Mouse (Mus musculus): Measurements from ENCODE around the gene Psma3.
A peak's percentile ranks its signal among the peaks of the same experiment; 100 is the strongest.
"Not testable (repeated sequence)": the region's sequence is repeated elsewhere in the genome, so short reads cannot be mapped to it uniquely, and the experiment has no call there.

Psma3 gene

GRCm38 (mm10) chr12:71003760-71004426 lies 29.5 kb downstream of the Psma3 start:
- no peak for DNase-seq

GRCm38 (mm10) chr12:71006141-71006540 lies 31.7 kb downstream of the Psma3 start:
- DNase-seq, result no peak

GRCm38 (mm10) chr12:71006901-71007300 lies 32.5 kb downstream of the Psma3 start:
- DNase-seq, result no peak

GRCm38 (mm10) chr12:71009769-71010168 lies 35.3 kb downstream of the Psma3 start:
- DNase-seq, result no peak

GRCm38 (mm10) chr12:71014845-71015362 lies 40.5 kb downstream of the Psma3 start:
- peak; percentile 86 for DNase-seq

- peak; percentile 96 for DNase-seq
These were observed 41.2 kb downstream of the Psma3 start, which contains the start of gene Arid4a for GRCm38 (mm10) chr12:71015363-71016210. TSS of gene Arid4a (plus strand) at chr12:71015990.

- DNase-seq, result no peak
These were observed 41.7 kb downstream of the Psma3 start for GRCm38 (mm10) chr12:71016211-71016502.

- DNase-seq, result peak; percentile 72
These were observed 42.3 kb downstream of the Psma3 start for GRCm38 (mm10) chr12:71016503-71017241.

- no peak for DNase-seq
These were observed 42.8 kb downstream of the Psma3 start for GRCm38 (mm10) chr12:71017242-71017571.

- DNase-seq, result no peak
These were observed 43.4 kb downstream of the Psma3 start for GRCm38 (mm10) chr12:71017827-71018226.

- DNase-seq, result no peak
These were observed 44.8 kb downstream of the Psma3 start for GRCm38 (mm10) chr12:71019211-71019610.

GRCm38 (mm10) chr12:71024411-71024810 lies 50.0 kb downstream of the Psma3 start:
- DNase-seq, result no peak

GRCm38 (mm10) chr12:71028265-71028664 lies 53.8 kb downstream of the Psma3 start:
- not testable (repeated sequence) for DNase-seq

- DNase-seq, result no peak
These were observed 55.8 kb downstream of the Psma3 start for GRCm38 (mm10) chr12:71030260-71030659.

- DNase-seq, result no peak
These were observed 56.3 kb downstream of the Psma3 start for GRCm38 (mm10) chr12:71030722-71031121.

GRCm38 (mm10) chr12:71035826-71036225 lies 61.4 kb downstream of the Psma3 start:
- no peak for DNase-seq

GRCm38 (mm10) chr12:71036729-71037404 lies 62.4 kb downstream of the Psma3 start:
- no peak for DNase-seq

- peak; percentile 60 for DNase-seq
These were observed 66.0 kb downstream of the Psma3 start for GRCm38 (mm10) chr12:71040462-71040861.

- DNase-seq, result no peak
These were observed 68.0 kb downstream of the Psma3 start for GRCm38 (mm10) chr12:71042451-71042850.

- DNase-seq, result no peak
These were observed 69.2 kb downstream of the Psma3 start for GRCm38 (mm10) chr12:71043571-71043970.

GRCm38 (mm10) chr12:71044488-71044887 lies 70.1 kb downstream of the Psma3 start:
- DNase-seq, result no peak
